Mouse (Mus musculus) spleen, postnatal 4 days (tissue): ENCODE measurements around the gene Papolb.
A peak's percentile ranks its signal among the peaks of the same experiment; 100 is the strongest.

Experiments used
- DNase-seq, 2 experiments: peaks; one replicate each; pipeline ENCODE4 v3.0.0; 2022; ENCODE audit warnings: low spot score in 2 of 2

Papolb gene

DNA sequence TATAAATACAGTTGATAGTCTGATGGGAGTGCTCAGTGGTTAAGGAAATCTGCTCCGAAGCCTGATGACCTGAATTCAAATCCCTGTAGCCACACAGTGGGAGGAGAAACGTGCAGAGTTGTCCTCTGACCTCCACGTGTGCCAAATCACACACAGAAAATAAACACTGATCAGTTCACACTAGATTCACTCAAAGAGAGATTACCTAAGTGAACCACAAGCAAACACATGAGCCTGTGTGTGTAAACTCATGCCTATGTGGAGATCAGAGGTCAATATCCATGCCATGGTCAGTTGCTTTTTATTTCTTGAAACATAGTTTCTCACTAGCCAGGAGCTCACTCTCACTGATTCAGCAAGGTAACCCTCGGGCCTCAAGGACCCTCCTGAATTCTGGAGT is 9.5 kb downstream of the Papolb start:
- DNase-seq, result no peak

DNA sequence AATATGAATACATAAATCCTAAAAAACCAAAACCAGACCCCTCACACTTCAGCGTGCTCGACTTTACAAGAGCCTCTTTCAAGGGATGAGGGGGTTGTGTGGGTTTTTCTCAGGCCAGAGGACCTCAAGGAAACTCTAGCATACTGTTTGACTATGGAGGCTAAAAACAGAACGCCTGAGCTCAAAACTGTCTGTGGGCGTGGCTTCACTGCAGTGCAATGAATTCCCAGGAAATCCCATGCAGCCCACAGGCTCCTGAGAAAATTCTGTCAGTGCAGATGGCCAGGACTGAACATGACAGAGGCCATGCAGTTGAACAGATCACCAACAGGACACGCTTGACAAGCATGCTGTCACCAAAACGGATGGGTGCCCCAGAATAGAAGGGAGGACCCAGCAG is 10.9 kb downstream of the Papolb start:
- no peak for DNase-seq

DNA sequence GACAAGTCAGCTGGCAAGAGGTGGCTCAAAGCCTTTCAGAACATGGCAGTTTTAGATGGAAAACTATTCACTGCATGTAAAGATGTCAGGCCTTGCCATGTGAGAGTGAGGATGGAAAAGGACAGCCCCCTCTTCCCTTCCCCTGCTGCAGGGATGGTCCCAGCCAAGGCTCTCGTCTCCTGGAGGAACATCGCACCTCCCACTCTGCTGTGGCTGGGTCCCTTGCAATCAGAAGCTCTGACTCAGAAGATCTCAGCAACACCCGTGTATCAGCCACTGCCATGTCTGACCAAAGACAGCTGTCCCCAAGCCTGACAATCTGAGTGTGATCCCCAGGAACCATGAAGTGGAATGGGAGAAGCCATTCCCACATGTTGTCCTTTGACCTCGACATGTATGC is 17.8 kb downstream of the Papolb start:
- DNase-seq, result no peak

DNA sequence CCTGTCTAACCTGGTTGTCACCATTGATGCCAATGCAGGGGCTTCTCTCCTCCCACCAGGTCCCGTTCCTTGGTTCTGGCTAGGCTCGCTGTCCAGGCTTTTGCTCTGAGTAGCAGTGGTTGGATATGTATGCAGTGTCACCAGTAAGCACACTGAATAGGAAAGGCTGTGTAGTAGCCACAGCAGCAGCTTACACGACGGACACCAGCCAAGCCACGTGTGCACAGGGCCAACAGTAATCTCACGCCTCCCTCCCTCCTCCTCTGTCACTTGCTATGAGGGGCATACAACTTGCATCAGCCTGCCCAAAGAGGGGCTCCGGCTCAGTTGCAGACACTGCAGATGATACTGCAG is 19.8 kb downstream of the Papolb start:
- DNase-seq, result no peak

DNA sequence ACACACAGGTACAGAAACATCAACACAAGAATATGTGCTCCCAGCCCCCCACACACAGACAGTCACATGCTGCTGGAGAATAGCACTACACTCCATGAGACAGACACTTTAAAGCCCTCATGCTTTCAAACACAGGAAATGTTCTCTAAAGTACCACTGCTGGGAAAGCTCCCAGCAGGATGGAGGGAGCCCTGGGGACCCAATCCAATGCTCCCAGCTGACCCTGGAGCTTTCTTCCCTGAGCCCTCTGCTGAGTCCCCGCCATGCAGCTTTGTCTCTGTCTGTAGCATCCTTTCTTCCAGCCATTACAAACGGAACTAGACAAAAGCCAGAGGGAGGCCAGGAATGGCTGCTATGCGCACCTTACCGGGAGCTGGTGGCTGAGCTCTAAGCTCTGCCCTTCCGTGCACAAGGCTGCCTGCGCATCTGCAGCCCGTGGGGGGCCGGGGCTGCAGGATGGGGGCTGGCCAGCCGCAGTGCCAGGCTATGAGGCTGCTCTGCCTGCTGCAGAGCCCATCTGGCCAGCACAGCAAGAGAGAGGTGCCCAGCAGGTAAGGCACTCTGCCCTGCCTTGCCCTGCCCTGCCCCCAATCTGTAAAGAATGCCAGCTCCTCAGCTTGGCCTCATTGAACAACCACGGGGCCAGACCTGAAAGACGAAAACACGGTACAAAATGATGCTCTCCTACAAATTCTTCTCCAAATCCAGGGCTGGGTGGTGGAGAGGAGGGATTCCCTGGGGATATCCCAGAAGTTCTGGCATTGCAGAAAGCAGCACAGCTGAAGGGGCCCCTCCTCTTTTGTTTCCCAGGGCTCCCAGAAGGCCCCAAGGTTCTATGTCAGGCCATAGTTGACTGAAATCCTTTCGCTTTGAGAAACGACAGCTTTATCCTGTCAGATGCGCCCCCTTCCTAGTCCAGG is 20.5 kb downstream of the Papolb start:
- no peak for DNase-seq

DNA sequence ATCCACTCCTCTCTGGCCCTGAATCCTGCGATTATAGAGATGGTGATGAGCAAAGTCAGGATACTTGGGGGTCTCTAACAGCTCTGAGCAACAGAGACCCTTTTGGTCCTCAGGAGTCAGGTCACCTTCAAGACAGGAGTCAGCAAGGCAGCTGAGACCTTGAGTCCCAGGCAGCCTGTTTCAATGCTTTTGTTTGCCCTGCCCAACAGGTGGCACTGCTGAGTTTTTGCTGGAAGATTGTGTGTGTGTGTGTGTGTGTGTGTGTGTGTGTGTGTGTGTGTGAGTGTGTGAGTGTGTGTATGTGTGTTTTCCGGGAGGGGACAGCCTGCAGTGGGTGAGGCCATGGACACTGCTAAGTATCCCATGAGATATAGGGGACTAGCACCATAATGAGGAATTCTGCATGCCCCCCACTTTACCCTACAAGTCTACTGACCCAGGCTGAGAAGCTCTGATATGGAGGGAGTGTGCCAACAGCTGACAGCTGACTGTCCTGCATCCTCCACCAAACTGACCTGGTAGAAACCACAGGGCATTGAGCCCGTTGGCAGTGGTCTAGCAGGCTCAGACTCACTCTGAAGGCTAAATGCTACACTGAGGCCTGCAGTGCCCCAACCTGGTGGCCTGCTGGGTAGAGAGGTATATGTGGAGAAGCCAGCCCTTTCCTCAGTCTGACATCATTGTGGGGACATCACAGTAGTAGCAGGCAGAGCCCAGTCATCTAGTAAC is 24.0 kb downstream of the Papolb start:
- no peak for DNase-seq

DNA sequence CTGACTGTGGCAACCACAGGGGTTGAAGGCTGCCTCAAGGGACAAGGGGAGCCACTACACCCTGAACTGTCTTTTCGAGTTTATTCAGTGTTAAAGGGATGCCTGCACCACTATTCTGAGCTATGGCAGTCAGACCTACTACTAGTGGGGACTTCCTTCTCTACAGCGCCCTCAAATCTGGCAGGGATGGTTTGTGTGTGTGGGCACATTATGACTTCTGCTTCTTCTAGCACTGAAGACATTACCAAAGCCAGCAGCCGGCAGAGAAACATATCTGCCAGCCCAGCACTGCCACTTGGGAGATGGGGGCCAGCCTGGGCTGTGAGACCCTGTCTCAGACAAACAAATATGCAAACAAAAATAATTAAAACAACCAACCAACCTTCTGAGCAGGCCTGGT is 25.7 kb downstream of the Papolb start:
- no peak for DNase-seq

DNA sequence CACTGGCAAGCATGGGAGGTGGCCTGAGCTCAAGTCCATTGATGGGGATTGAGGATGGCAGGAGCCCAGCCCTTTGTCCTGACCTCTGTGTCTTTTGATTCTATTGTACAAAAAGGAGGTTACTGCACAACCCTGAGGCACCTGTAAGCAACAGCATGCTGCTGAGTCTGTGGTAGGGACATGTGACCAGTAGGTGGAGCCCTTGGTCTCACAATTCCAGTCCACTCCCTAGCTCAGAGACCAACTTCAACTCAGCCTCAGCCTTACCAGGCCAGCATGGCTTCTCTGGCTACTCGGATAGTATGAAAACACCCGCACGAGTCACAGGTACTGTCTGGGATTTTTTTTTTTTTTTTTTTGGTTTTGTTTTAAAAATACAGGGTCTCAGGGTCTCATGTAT is 27.5 kb downstream of the Papolb start:
- peak; percentile 50 to 76 for DNase-seq

DNA sequence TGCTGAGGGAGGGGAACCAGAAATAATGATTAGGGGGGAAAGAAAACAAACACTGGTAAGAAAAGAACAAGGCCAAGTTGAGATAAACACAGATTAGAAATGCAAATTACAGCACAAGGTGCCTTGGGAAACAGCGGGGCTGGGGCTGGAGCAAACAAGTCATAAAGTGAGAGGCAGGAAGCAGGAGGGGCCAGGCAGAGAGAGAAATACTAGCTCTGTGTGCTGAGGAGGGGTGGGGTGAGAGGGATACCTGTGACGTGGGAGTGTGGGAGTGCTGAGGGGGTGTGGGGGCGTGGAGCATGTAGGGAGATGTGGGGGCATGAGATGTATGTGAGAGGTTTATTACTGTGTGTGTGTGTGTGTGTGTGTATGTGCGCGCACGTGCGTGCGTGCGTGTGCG is 29.0 kb downstream of the Papolb start:
- no peak for DNase-seq

DNA sequence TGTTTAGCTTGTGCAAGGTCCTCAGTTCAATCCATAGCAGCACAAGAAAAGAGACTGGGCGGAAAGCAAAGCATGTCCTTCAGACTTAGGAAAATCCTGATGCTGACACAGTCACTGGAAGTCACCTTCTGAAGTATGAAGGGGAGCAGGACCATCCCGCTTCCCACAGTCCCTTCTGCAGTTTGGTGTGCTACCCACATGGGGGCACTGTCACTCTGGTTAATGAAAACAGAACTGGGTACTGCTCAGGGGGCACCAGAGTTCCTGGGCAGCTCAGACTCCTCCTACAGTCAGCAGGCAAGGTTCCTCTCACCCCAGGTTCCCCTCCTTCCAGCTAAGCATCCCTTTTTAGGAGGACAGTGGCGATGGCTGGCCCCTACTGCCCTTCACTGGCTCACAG is 30.9 kb downstream of the Papolb start:
- DNase-seq, result no peak

DNA sequence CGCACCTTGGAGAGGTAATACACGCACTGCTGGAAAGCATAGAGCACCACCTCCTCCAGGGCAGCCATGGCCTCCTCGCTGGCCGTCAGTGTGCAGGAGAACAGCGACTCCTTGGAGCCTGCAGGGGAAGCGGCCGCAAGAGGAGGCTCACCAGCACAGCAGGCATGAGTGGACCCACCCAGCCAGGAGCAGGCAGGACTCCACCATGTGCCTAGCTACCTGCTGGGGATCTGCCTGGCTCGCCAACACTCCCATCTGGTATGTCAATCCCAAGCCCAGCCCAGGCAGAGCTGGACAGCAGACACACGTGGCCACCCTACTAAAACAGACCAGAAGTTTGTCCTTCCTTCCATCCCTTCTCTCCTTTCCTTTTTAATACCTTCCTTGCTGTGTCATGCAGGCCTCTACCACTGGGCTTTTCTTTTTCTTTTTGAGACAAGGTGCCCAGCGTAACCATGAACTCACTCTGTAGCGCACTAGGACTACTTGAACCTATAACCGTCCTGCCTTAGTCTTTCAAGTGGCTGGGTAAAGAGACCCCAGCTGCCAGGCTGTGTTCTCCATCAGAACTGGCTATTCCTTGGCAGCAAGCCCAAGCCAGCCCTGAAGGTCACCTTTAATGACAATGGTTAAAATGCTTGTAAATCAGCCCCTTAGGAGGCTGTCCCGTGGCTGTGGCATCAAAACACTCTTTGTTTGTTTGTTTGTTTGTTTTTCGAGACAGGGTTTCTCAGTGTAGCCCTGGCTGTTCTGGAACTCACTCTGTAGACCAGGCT is 34.4 kb downstream of the Papolb start:
- no peak for DNase-seq

DNA sequence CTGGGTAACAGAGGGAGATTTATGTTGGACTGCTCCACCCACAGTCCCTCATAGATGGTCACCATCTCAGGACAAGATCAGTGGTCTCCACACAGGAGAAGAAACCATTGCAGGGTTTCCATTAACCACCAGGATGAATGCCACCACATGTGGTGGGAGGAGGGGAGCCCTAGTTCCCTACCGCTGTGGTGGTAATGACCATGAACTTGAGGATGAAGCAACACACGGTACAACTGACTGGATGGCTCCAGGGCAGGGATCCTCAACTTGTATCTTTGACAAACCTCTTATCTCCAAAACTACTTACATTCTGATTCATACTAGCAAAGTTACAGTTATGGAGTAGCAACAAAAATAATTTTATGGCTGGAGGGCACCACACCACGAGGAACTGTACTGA is 36.6 kb downstream of the Papolb start:
- no peak for DNase-seq

DNA sequence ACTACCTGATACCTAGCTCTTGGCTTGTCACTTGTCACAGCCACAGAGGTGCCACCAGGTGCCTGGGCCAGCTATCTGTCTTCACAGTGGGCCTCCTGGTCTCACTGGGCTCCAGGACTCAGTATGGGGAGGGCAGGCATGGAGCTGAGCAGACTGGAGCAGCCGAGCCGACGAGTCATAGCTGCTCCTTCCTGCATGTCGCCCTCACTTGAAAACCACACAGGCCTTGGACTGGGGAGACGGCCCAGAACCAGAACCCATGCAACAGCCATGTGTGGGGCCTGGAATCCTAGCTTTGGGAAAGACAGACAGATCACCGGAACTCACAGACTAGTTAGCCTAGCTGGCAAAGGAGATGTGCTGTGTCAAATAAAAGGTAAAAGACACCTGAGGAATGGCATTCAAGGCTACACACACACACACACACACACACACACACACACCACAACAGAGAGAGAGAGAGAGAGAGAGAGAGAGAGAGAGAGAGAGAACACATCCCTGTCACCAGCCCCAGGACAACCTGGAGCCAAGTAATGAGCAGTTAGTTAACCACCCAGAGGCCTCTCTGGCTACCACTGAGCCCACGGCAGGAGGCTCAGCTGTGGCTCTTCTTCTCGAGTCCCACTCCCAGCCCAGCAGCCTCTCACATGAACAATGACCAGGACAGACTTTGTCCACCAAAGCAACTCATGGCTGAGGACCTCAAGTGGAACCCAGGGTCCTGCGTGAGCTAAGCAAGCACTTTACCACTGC is 39.7 kb downstream of the Papolb start:
- no peak for DNase-seq

DNA sequence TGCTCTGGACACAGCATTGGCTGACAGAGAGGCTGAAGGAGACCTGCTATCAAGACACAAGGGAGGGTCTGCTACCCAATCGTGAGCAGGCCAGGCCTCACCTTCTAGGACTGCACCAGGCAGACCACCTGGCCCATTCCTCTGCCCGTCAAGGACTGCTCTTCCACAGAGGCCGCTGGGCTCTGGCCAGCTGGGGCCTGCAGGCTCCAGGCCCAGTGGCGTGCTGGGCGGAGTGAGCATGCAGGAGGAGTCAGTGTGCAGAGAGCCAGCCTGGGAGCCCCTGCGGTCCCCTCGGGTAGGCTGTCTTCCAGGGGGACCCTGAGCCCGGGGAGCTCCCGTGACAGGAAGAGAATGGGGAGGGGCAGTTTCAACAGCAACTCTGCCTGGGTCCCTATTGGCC is 43.2 kb downstream of the Papolb start:
- no peak for DNase-seq

DNA sequence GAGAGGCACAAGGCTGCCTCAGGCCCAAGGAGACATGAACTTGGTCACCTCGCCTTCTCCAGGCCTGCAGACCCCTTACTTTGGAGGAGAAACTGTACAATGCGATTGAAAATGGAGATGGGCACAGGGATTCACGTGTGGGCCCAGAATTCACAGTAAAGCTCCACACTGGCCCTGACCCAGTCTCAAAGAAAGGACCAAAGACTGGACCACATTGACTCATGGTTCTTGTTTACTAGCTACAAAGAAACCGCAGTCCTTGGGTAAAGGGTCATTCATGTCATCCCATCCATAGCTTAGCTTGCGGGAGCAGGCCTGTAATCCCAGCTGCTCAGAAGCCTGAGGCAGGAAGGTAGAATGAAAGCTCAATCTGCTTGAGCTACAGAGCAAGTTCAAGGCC is 46.3 kb downstream of the Papolb start:
- no peak for DNase-seq

DNA sequence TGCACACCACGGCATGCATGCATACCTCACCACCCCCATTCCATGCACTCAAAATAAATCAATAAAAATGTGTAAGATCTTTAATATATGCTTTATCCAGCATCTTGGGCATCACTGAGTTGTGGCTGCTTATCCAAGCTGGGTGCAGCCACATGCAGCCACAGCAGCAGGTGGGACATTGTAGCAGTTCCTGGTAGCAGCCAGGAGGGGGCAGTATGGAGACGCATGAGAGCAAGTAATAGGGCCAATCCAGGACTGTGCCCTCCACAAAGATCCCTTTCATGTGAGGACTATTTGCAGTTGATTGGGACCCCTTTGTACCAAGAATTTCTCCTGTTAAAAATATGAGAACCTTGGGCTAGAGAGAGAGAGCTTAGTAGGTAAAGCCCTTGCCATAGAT is 47.4 kb downstream of the Papolb start:
- DNase-seq, result no peak

DNA sequence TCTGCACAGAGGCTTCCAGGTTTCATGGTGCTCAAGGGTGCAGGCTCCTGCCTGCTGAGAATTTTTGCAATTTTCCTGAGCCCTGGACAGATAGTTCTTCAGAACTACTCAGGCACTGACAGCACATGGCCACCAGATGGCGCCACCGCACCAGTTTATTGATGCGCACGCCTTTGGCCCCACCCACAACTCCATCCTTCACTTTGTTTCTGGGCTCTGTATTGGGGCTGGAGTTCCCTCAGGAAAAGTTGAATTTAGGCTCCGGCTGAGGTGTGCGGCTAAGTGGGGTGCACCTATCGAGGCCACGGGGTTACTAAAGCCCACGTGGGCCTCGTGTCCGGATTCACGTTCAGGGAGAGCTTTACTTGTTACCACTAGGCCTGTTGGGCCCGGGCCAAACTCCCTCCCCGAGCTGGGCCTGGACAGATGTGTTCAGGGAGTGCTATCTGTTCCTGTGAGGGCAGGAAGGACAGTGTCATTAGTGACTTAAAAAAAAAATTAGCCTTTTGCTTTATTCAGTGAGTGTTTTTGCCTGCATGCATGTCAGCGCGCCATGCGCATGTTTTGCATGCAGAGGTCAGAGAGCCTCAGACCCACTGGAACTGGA is 50.9 kb downstream of the Papolb start:
- DNase-seq, result peak; percentile 69 to 92

DNA sequence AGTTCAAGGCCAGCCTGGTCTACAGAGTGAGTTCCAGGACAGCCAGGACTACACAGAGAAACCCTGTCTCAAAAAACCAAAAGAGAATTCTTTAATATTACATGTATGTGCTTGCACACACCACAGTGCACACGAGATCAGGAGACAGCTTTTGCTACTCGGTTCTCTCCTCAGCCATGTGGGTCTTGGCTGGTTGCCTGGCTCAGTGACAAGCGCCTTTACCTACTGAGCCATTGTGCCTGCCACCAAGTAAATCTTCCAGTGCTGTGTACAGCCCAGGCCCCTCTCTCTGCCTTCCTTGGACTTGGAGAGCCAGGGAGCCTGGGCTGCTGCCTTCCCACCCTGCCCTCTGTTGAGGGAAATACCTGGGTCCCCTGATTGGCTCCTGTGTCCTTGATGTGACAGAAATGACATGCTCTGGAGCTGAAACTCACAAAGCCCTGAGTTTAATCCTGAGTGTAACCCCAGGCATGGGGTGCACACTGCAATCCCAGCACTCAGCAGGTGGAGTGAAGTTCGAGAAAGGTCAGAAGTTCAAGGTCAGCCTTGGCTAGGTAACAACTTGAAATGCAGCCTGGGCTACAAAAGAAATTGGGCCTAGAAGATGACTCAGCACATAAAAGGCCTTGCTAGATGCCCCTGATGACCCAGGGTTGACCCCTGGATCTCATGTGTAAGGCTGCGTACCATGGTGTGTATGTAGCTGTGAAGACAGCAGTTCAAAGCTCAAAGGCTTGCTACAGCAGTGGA is 51.8 kb downstream of the Papolb start:
- DNase-seq, result no peak

DNA sequence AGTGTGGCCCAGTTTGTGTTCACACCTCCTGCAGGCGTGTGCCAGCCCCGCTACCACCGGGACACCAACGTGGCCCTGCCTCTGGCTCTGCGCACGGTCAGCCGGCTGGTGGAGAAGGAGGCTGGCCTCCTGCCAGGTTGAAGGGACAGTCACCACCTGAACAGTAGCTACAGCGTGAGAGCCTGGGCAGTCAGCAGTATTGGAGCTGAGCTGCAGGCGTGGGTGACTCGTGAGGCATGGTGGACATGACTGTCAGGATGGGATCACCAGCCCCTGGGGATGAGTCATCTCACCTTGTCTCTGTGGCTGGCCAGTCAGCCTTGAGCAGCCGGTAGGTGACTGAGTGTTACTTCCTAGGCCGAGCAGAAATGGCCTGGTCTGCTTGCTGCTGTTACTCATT is 52.5 kb downstream of the Papolb start:
- DNase-seq, result no peak
